Mouse (Mus musculus): Measurements from ENCODE around the gene Vamp8. TPM values are rescaled to one million over a fixed set of nuclear protein-coding genes. Genes with fewer than 3 reads are reported as not detected.

The Vamp8 gene
- polyA plus RNA-seq, 1 experiment from 2014 or later: 241 TPM

DNA sequence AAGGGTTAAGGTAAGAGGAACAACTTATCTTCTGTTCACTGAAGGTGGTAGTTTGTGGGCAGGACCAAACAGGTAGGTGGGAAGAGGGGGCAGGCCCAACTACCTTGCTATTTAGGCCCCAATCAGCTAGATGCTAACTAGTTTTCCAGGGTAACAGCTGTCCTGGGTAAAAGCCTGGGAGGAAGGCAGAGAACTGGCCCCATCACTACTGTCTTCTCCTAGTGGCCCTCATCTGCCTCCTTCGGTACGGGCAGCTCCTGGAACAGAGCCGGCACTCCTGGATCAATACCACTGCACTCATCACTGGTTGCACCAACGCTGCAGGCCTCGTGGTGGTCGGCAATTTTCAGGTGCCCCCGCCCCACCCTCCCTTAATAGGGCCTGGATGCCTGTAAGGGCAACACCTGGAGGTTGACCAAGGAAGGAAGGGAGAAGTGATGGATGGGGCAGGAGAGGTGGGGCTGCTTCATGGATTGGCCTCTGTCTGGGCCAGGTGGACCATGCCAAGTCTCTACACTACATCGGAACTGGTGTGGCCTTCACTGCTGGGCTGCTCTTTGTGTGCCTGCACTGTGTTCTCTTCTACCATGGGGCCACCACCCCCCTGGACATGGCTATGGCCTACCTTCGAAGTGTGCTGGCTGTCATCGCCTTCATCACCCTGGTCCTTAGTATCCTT, 32.3 kb downstream of the Vamp8 start:
- TF ChIP-seq CTCF (IDR thresholded peaks at IDR 0.05; ENCODE audit: low read depth): no peak
- no peaks in the 10 kb centered on the region for H3K27me3 ChIP-seq (ENCODE audit: insufficient read depth, low read length)
- WGBS: 89% methylated on average over 10 of the region's 10 CpGs
- no peaks in the 10 kb centered on the region for H3K9me3 ChIP-seq (replicated peaks; ENCODE audit: low read length)
- DNase-seq (ENCODE audit: low spot score) (no peak), ATAC-seq (replicated peaks; ENCODE audit: low FRiP score, low read depth) (no peak)
- no peak overlapping the region for H3K4me2 ChIP-seq (ENCODE audit: low read length)
- H3K9ac ChIP-seq (ENCODE audit: low read depth, low read length): no peak overlapping the region
- no peak overlapping the region for H3K4me3 ChIP-seq (replicated peaks; ENCODE audit: low read depth, low read length)
- peaks cover 5% of the 10 kb centered on the region; the same call in 1 of the 2 replicates for H3K36me3 ChIP-seq (ENCODE audit: insufficient read depth, low read length)
- H3K27ac ChIP-seq: no peak overlapping the region
- peaks cover 13% of the 10 kb centered on the region; the same call in 1 of the 2 replicates for H3K4me1 ChIP-seq (replicated peaks; ENCODE audit: insufficient read depth, low read length)

DNA sequence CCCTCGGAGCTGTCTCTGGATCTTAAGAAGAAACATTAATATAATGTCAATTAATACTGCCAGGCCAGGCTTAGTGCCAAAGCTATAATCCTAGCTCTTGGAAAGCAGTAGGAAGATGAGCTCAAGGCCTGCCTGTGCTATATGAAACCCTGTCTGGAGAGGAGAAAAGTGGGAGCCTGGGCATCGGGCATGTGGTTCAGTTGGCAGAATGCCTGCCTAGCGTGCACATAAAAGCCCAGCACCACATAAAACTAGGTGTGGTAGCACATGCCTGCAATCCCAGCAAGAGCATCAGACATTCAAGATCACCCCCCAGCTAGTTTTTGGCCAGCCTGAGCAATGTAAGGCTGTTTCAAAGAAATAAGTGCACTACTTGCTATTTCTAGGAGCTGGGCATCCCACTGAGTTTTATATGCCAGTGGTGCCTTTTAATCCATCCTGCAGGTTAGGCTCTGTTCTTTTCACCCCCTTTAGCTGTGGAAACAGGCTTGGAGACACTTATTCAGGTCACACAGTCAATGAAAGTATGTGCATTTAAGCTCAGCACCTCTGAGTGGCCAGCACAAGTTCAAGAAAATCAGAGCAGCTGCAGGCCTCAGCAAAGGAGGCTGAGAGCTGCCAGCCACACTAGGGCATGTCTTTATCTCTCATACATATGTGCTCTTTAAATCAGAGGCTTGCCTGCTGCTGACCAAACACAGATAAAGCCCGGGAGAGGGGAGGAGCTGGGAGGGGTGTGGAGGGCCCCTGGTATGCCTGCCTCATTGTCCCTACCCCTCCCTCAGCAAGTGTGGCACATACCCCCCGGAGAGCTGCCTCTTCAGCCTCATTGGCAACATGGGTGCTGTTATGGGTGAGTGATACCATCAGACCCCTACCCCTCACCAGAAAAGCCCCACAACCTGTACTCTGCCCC, 33.1 kb downstream of the Vamp8 start:
- no peaks in the 10 kb centered on the region for H3K9me3 ChIP-seq (replicated peaks; ENCODE audit: low read length)
- no peak overlapping the region for H3K4me3 ChIP-seq (replicated peaks; ENCODE audit: low read depth, low read length)
- peaks cover 5% of the 10 kb centered on the region; the same call in 1 of the 2 replicates for H3K36me3 ChIP-seq (ENCODE audit: insufficient read depth, low read length)
- no peak for ATAC-seq (replicated peaks; ENCODE audit: low FRiP score, low read depth)
- no peaks in the 10 kb centered on the region for H3K27me3 ChIP-seq (ENCODE audit: insufficient read depth, low read length)
- TF ChIP-seq CTCF (IDR thresholded peaks at IDR 0.05; ENCODE audit: low read depth): no peak
- WGBS: 69% methylated on average over 5 of the region's 5 CpGs
- DNase-seq (ENCODE audit: low spot score): no peak
- no peak overlapping the region for H3K9ac ChIP-seq (ENCODE audit: low read depth, low read length)
- no peak overlapping the region for H3K27ac ChIP-seq
- H3K4me1 ChIP-seq (replicated peaks; ENCODE audit: insufficient read depth, low read length): peaks cover 13% of the 10 kb centered on the region; the same call in 1 of the 2 replicates
- no peak overlapping the region for H3K4me2 ChIP-seq (ENCODE audit: low read length)

DNA sequence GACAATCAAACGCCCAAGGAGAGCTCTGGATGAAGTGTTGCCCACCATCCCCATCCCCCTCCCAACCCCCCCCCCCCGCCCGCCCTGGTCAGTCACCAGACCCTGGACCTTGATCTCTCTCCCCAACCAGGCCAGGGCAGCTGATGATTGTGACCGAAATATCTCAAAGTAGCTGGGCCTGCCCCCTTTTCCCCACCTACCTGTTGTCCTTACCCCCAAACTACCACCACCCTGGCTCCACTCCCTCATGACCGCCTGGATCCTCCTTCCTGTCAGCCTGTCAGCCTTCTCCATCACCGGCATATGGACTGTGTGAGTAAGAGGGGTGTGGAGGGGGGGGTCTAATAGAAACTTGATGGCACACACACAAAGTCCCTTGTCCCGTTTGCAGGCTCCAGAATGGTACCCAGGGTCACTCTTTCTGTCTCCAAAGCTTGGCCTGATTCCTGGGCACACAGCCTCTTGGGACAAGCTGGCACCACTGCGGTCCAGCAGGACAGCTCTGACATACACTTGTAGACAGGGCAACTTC, 34.4 kb downstream of the Vamp8 start:
- Histone ChIP-seq H3K9me3 (replicated peaks; ENCODE audit: low read length) (no peaks in the 10 kb centered on the region), H3K27me3 (ENCODE audit: insufficient read depth, low read length) (no peaks in the 10 kb centered on the region), H3K4me2 (ENCODE audit: low read length) (peak overlapping the region; percentile 95), H3K36me3 (ENCODE audit: insufficient read depth, low read length) (peaks cover 5% of the 10 kb centered on the region; the same call in 1 of the 2 replicates), H3K27ac (peak overlapping the region; percentile 76), H3K4me1 (replicated peaks; ENCODE audit: insufficient read depth, low read length) (peaks cover 7% of the 10 kb centered on the region; the same call in 1 of the 2 replicates), H3K4me3 (replicated peaks; ENCODE audit: low read depth, low read length) (peak overlapping the region; percentile 66), H3K9ac (ENCODE audit: low read depth, low read length) (peak overlapping the region; percentile 72)
- DNase-seq (ENCODE audit: low spot score) (no peak), ATAC-seq (replicated peaks; ENCODE audit: low FRiP score, low read depth) (peak; percentile 7; the same call in 1 of the 2 replicates)
- 43% methylated on average over 8 of the region's 8 CpGs for WGBS
- no peak for TF ChIP-seq CTCF (IDR thresholded peaks at IDR 0.05; ENCODE audit: low read depth)

DNA sequence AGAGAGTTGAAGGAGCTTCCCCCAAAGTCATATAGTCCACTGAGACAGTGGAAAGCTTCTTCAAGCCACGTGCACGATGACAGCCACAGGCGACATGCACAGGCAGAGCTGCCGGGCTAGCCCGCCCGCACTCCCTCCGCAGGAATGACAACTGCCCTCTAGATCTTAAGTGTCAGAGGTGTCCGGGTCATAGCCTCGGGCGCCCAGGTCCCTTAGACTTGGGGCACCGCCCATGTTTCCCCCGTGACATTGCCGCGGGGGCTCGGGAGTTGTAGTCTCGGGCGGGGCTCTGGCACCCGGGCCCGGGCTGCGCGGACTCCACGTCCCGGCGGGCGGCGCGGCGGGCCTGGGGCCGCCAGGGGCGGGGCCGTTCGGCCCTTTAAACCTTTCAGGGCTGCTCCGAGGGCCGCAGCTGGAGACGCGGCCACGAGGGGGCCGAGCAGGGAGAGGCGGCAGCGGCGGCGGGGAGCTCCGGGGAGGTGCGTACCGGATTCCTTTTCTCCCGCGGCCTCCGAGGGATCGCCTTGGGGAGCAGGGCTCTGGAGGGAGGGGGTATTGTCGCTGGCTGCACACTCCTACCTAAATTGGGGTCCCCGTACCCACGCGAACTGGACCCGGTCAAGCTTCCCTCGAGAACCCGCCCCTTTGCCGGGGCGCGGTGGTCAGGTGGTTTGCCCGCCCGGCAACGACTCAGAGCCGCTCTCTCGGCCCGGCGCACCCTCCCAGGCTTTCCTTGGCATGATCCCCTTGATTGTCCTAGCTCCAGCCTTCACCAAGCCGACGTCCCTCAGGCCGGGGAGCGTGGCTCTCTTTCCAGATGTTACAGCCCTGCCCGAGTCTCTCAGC, 35.2 kb downstream of the Vamp8 start, which contains the start of gene Tmem150a:
TSS of gene Tmem150a (plus strand) at position 382 of the 846 bp plus-strand sequence.
- ATAC-seq (replicated peaks; ENCODE audit: low FRiP score, low read depth) (peak; percentile 90), DNase-seq (ENCODE audit: low spot score) (peak; percentile 84)
- no peaks in the 10 kb centered on the region for H3K9me3 ChIP-seq (replicated peaks; ENCODE audit: low read length)
- WGBS: under 1% methylated on average over 60 of the region's 71 CpGs
- H3K4me1 ChIP-seq (replicated peaks; ENCODE audit: insufficient read depth, low read length): no peaks in the 10 kb centered on the region
- peak within 1 kb of the TSS; percentile 76 for H3K27ac ChIP-seq
- peak; percentile 60 for TF ChIP-seq CTCF (IDR thresholded peaks at IDR 0.05; ENCODE audit: low read depth)
- H3K4me2 ChIP-seq (ENCODE audit: low read length): peak within 1 kb of the TSS; percentile 95
- H3K36me3 ChIP-seq (ENCODE audit: insufficient read depth, low read length): peaks cover 10% of the 10 kb centered on the region
- peak within 1 kb of the TSS; percentile 66 for H3K4me3 ChIP-seq (replicated peaks; ENCODE audit: low read depth, low read length)
- no peaks in the 10 kb centered on the region for H3K27me3 ChIP-seq (ENCODE audit: insufficient read depth, low read length)
- peak within 1 kb of the TSS; percentile 72 for H3K9ac ChIP-seq (ENCODE audit: low read depth, low read length)

DNA sequence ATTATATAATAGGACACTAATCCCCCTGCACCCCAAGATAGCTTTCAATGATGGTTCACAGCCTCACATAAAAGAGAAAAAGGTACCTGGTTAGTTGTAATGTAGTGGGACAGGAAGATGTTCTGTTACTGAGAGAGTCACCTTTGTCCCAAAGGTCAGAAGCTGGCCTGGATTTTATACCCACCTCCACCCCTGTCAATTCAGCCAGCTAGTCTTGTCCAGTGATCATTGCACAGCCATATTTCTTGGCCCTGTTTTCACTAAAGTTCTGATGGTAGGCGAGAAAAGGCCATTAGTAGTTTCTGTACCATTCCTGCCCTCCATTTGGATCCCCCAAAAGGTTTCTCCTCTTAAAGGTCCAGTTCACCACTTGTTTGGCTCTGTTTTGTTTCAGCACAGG, 36.5 kb downstream of the Vamp8 start:
- TF ChIP-seq CTCF (IDR thresholded peaks at IDR 0.05; ENCODE audit: low read depth): no peak
- Histone ChIP-seq H3K9me3 (replicated peaks; ENCODE audit: low read length) (no peaks in the 10 kb centered on the region), H3K27me3 (ENCODE audit: insufficient read depth, low read length) (no peaks in the 10 kb centered on the region), H3K4me2 (ENCODE audit: low read length) (no peak overlapping the region), H3K27ac (no peak overlapping the region), H3K9ac (ENCODE audit: low read depth, low read length) (no peak overlapping the region), H3K36me3 (ENCODE audit: insufficient read depth, low read length) (peaks cover 9% of the 10 kb centered on the region), H3K4me1 (replicated peaks; ENCODE audit: insufficient read depth, low read length) (no peaks in the 10 kb centered on the region), H3K4me3 (replicated peaks; ENCODE audit: low read depth, low read length) (no peak overlapping the region)
- ATAC-seq (replicated peaks; ENCODE audit: low FRiP score, low read depth) (no peak), DNase-seq (ENCODE audit: low spot score) (no peak)
- WGBS: 65% methylated on average over 1 of the region's 1 CpGs
